Mouse (Mus musculus): ENCODE data around the gene Olfr914.

Olfr914 gene

DNA sequence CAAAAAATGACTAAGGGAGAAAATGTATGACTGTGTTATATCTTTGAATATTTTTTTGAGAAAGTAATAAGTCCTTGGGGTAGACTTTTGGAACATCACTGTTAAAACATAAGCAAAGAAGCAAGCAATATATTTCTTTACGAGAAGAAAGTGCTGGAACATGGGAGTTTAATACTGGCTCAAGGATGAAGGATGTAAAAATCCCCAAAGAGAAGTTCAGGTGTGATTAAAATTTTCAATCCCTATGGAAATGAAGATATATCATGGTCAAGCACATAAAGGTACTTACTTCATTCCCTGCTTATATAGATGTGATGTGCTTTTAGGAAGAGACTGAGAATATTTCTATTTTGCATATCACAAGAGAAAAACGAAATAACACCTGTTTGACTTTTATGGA is at the start of gene Olfr914:
Gene Olfr914 (plus strand): TSS at position 301 of the 400 bp plus-strand sequence.
- DNase-seq = no peak

DNA sequence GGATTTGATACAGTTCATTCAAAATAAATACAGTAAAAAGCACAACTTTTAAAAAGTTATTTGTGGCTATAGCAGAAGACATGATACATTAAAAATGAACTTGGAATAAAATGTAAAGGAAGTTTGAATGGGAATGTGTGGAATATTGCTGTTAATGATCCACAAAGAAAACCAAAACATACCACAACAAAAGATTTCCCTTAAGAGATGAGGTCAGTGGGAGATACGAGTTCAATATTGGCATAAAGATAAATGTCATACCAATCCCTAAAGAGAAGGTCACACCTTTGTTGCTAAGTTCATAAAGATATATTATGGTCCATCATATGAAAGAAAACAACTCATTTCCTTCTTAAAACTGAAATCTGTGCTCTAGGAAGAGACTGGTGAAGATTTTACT is 25.0 kb upstream of the Olfr914 start, which contains the start of gene Olfr912:
Gene Olfr912 (plus strand): TSS at position 301 of the 400 bp plus-strand sequence.
- DNase-seq = no peak

DNA sequence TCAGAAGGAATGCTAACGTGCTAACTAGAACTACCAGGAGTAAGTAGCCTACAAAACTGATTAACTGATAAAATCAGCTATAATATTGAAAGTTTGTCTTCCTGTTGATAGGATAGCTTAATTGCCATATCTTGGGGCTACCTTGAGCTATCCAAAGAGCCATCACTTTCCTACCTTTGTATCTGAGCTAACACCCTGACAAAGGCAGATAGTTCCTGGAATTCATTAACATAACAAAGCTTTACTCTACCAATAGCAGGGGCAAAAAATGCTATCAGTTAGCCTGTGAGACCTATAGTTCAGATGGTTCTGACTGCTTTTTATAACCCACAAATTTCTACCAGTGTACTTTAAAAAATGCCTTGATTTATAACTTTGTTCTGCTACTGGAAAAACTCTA is 13.8 kb upstream of the Olfr914 start:
- DNase-seq = no peak

DNA sequence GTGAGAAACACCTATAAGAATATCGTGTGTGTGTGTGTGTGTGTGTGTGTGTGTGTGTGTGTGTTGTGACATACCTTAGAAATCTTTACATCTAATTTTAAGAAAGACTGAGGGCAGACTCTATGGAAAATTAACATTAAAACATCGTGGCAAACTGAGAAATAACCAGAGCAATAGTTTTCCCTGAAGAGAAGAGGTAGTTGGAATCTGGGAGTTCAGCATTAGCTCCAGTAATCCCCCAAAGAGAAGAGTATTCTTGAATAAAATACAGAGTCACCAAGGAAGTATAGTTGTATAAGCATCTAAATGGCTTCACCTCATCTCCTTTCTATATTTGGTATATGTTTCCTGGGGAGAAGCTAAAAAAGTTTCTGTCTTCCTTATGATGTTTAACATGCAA is 12.4 kb upstream of the Olfr914 start, which contains the start of gene Olfr913:
Gene Olfr913 (plus strand): TSS at position 301 of the 400 bp plus-strand sequence.
- no peak for DNase-seq

DNA sequence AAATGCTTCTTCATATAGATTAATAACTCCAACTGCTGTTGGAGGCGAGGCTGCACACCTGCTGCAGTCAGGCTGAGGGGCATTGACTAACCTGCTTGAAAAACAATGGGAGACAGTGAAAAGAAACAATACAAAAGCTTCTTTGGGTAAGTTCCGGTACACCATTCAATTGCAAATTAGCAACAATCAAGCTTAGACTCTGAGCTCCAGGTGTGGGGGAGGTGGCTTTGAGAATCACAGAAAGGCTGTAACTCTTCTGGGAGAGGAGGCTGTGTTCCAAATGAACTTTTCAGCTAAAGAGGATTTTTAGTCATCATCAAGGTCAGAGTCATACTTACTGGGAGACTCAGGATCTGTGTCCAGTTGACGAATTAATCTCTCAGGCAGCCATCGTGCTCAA is 27.5 kb downstream of the Olfr914 start:
- DNase-seq = no peak

DNA sequence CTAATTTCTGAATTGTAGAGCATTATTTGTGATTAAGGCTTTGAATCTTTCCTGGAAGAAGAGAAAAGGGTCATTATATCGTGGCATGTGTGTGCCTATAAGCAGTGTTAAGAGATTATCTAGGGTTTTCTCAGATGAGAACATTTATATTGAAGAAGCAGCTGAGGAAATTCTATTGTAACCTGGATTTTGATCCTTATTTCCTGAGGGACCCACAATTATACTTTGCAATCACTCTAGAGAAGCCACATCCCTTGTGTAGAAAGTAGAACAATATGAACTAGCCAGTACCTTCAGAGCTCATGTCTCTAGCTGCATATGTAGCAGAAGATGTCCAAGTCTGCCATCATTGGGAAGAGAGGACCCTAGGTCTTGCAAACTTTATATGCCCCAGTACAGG is 54.9 kb downstream of the Olfr914 start, which contains the start of gene Olfr916:
Gene Olfr916 (minus strand): TSS at position 101 of the 400 bp plus-strand sequence.
- no peak for DNase-seq

All from kidney, adult 18-20 months (tissue).